Mouse (Mus musculus): ENCODE data around the gene Plcd1.

- TF ChIP-seq MYOD1 (IDR thresholded peaks at IDR 0.05; ENCODE audit: control insufficient read depth in 1 of 3, insufficient read length in 2 of 3, low read depth in 2 of 3) (peak in 1 of 3 experiments; percentile 38), MAX (IDR thresholded peaks at IDR 0.05; ENCODE audit: low read depth) (no peak), POLR2A (IDR thresholded peaks at IDR 0.05; ENCODE audit: insufficient read length, low read depth) (peak; percentile 67), REST (IDR thresholded peaks at IDR 0.05; ENCODE audit: insufficient read depth, insufficient read length) (no peak), E2F4 (IDR thresholded peaks at IDR 0.05; ENCODE audit: insufficient read depth) (no peak), TCF12 (IDR thresholded peaks at IDR 0.05; ENCODE audit: insufficient read depth, poor library complexity, severe bottlenecking) (no peak), USF1 (IDR thresholded peaks at IDR 0.05; ENCODE audit: low read depth) (no peak)
Measured at GRCm38 (mm10) chr9:119093419-119094295, at the start of gene Plcd1.

Data from myocyte (in vitro differentiated cells).